Mouse (Mus musculus): ENCODE measurements around the gene Eda. TPM values are rescaled to one million over a fixed set of nuclear protein-coding genes. Genes with fewer than 3 reads are reported as not detected.
A peak's percentile ranks its signal among the peaks of the same experiment; 100 is the strongest.

Gene Eda
- polyA plus RNA-seq, 1 experiment from 2014 or later, result 2.1 TPM

- Histone ChIP-seq H3K4me3 (no peak overlapping the region), H3K4me1 (no peaks in the 10 kb centered on the region), H3K27me3 (no peaks in the 10 kb centered on the region), H3K27ac (replicated peaks) (no peak overlapping the region), H3K36me3 (no peaks in the 10 kb centered on the region), H3K9ac (replicated peaks) (no peak overlapping the region), H3K9me3 (no peaks in the 10 kb centered on the region), H3K4me2 (replicated peaks) (no peak overlapping the region)
- ATAC-seq (replicated peaks), result no peak
Observed at GRCm38 (mm10) chrX:100314172-100314902, 338.9 kb downstream of the Eda start.

- H3K9me3 ChIP-seq, result no peaks in the 10 kb centered on the region
- no peaks in the 10 kb centered on the region for H3K36me3 ChIP-seq
- H3K27me3 ChIP-seq, result no peaks in the 10 kb centered on the region
- WGBS, result 81% methylated on average over 2 of the region's 2 CpGs
- no peak overlapping the region for H3K27ac ChIP-seq (replicated peaks)
- H3K4me3 ChIP-seq, result no peak overlapping the region
- no peak overlapping the region for H3K4me2 ChIP-seq (replicated peaks)
- H3K4me1 ChIP-seq, result no peaks in the 10 kb centered on the region
- H3K9ac ChIP-seq (replicated peaks), result no peak overlapping the region
- no peak for ATAC-seq (replicated peaks)
Observed at GRCm38 (mm10) chrX:100340687-100341086, 365.3 kb downstream of the Eda start.

GRCm38 (mm10) chrX:100344433-100344832, 369.0 kb downstream of the Eda start:
- H3K36me3 ChIP-seq, result no peaks in the 10 kb centered on the region
- no peak overlapping the region for H3K27ac ChIP-seq (replicated peaks)
- no peak for ATAC-seq (replicated peaks)
- WGBS, result 83% methylated on average over 2 of the region's 2 CpGs
- no peaks in the 10 kb centered on the region for H3K4me1 ChIP-seq
- H3K27me3 ChIP-seq, result no peaks in the 10 kb centered on the region
- no peaks in the 10 kb centered on the region for H3K9me3 ChIP-seq
- no peak overlapping the region for H3K4me3 ChIP-seq
- H3K4me2 ChIP-seq (replicated peaks), result no peak overlapping the region
- H3K9ac ChIP-seq (replicated peaks), result no peak overlapping the region

GRCm38 (mm10) chrX:100356974-100357373, 381.6 kb downstream of the Eda start:
- Histone ChIP-seq H3K4me1 (no peaks in the 10 kb centered on the region), H3K9ac (replicated peaks) (no peak overlapping the region), H3K4me2 (replicated peaks) (no peak overlapping the region), H3K36me3 (no peaks in the 10 kb centered on the region), H3K9me3 (no peaks in the 10 kb centered on the region), H3K4me3 (no peak overlapping the region), H3K27ac (replicated peaks) (no peak overlapping the region), H3K27me3 (no peaks in the 10 kb centered on the region)
- WGBS, result 84% methylated on average over 2 of the region's 2 CpGs
- ATAC-seq (replicated peaks), result no peak

GRCm38 (mm10) chrX:100389887-100390286, 414.5 kb downstream of the Eda start:
- ATAC-seq (replicated peaks), result 0 out of 2 replicates have a peak, but pooled peaks have one; percentile 46
- WGBS, result 90% methylated on average over 1 of the region's 1 CpGs
- H3K9ac ChIP-seq (replicated peaks), result no peak overlapping the region

GRCm38 (mm10) chrX:100392304-100392703, 416.9 kb downstream of the Eda start:
- Histone ChIP-seq H3K4me3 (no peak overlapping the region), H3K9ac (replicated peaks) (no peak overlapping the region), H3K27me3 (no peaks in the 10 kb centered on the region), H3K4me2 (replicated peaks) (no peak overlapping the region), H3K27ac (replicated peaks) (no peak overlapping the region), H3K4me1 (no peaks in the 10 kb centered on the region), H3K9me3 (no peaks in the 10 kb centered on the region), H3K36me3 (no peaks in the 10 kb centered on the region)
- 0 out of 2 replicates have a peak, but pooled peaks have one; percentile 46 for ATAC-seq (replicated peaks)
- 32% methylated on average over 6 of the region's 6 CpGs for WGBS

More at GRCm38 (mm10) chrX:100389887-100390286, 414.5 kb downstream of the Eda start:
- Histone ChIP-seq H3K36me3 (no peaks in the 10 kb centered on the region), H3K4me3 (no peak overlapping the region), H3K4me1 (no peaks in the 10 kb centered on the region), H3K9me3 (no peaks in the 10 kb centered on the region), H3K4me2 (replicated peaks) (no peak overlapping the region), H3K27ac (replicated peaks) (no peak overlapping the region), H3K27me3 (no peaks in the 10 kb centered on the region)

- no peak for ATAC-seq (replicated peaks)
- no peak overlapping the region for H3K9ac ChIP-seq (replicated peaks)
- no peaks in the 10 kb centered on the region for H3K4me1 ChIP-seq
- no peaks in the 10 kb centered on the region for H3K27me3 ChIP-seq
- no peak overlapping the region for H3K4me3 ChIP-seq
- no peak overlapping the region for H3K4me2 ChIP-seq (replicated peaks)
- no peak overlapping the region for H3K27ac ChIP-seq (replicated peaks)
- H3K36me3 ChIP-seq, result no peaks in the 10 kb centered on the region
- no peaks in the 10 kb centered on the region for H3K9me3 ChIP-seq
- WGBS, result 65% methylated on average over 7 of the region's 7 CpGs
Observed at GRCm38 (mm10) chrX:100394223-100394861, 418.9 kb downstream of the Eda start.

- Histone ChIP-seq H3K27me3 (no peaks in the 10 kb centered on the region), H3K36me3 (no peaks in the 10 kb centered on the region), H3K9ac (replicated peaks) (no peak overlapping the region), H3K27ac (replicated peaks) (no peak overlapping the region), H3K4me2 (replicated peaks) (no peak overlapping the region), H3K4me1 (no peaks in the 10 kb centered on the region), H3K9me3 (no peaks in the 10 kb centered on the region), H3K4me3 (no peak overlapping the region)
- ATAC-seq (replicated peaks), result no peak
- WGBS, result 82% methylated on average over 8 of the region's 8 CpGs
Observed at GRCm38 (mm10) chrX:100395026-100395425, 419.6 kb downstream of the Eda start.

GRCm38 (mm10) chrX:100400900-100401299, 425.5 kb downstream of the Eda start:
- Histone ChIP-seq H3K36me3 (no peaks in the 10 kb centered on the region), H3K4me2 (replicated peaks) (no peak overlapping the region), H3K9me3 (no peaks in the 10 kb centered on the region), H3K4me3 (no peak overlapping the region), H3K27ac (replicated peaks) (no peak overlapping the region), H3K4me1 (no peaks in the 10 kb centered on the region), H3K27me3 (no peaks in the 10 kb centered on the region), H3K9ac (replicated peaks) (no peak overlapping the region)
- ATAC-seq (replicated peaks), result no peak

GRCm38 (mm10) chrX:100401657-100402056, 426.3 kb downstream of the Eda start:
- no peaks in the 10 kb centered on the region for H3K27me3 ChIP-seq
- H3K4me1 ChIP-seq, result no peaks in the 10 kb centered on the region
- ATAC-seq (replicated peaks), result no peak
- H3K9ac ChIP-seq (replicated peaks), result no peak overlapping the region
- no peak overlapping the region for H3K4me3 ChIP-seq
- no peaks in the 10 kb centered on the region for H3K9me3 ChIP-seq
- WGBS, result 84% methylated on average over 5 of the region's 5 CpGs
- no peak overlapping the region for H3K27ac ChIP-seq (replicated peaks)
- H3K36me3 ChIP-seq, result no peaks in the 10 kb centered on the region
- no peak overlapping the region for H3K4me2 ChIP-seq (replicated peaks)

- Histone ChIP-seq H3K36me3 (no peaks in the 10 kb centered on the region), H3K27me3 (no peaks in the 10 kb centered on the region), H3K4me1 (no peaks in the 10 kb centered on the region), H3K4me3 (no peak overlapping the region), H3K9ac (replicated peaks) (no peak overlapping the region), H3K9me3 (no peaks in the 10 kb centered on the region), H3K4me2 (replicated peaks) (no peak overlapping the region), H3K27ac (replicated peaks) (no peak overlapping the region)
- 74% methylated on average over 1 of the region's 1 CpGs for WGBS
- ATAC-seq (replicated peaks), result no peak
Observed at GRCm38 (mm10) chrX:100409245-100409644, 433.8 kb downstream of the Eda start.

- Histone ChIP-seq H3K27me3 (no peaks in the 10 kb centered on the region), H3K4me3 (no peak within 1 kb of the TSS), H3K9me3 (no peaks in the 10 kb centered on the region), H3K9ac (replicated peaks) (no peak within 1 kb of the TSS), H3K27ac (replicated peaks) (no peak within 1 kb of the TSS), H3K36me3 (no peaks in the 10 kb centered on the region), H3K4me1 (no peaks in the 10 kb centered on the region), H3K4me2 (replicated peaks) (no peak within 1 kb of the TSS)
- no peak for ATAC-seq (replicated peaks)
- 91% methylated on average over 21 of the region's 21 CpGs for WGBS
Observed at GRCm38 (mm10) chrX:100428693-100429092, 453.3 kb downstream of the Eda start, which contains the start of gene Otud6a. Otud6a (plus strand) TSS chrX:100429013.
